Mouse (Mus musculus): ENCODE results near the gene Ncbp1. TPM values are rescaled to one million over a fixed set of nuclear protein-coding genes. Genes with fewer than 3 reads are reported as not detected.
A peak's percentile ranks its signal among the peaks of the same experiment; 100 is the strongest.
"Not testable (repeated sequence)": the region's sequence is repeated elsewhere in the genome, so short reads cannot be mapped to it uniquely, and the experiment has no call there.

Gene Ncbp1
- polyA plus RNA-seq, 1 experiment from 2014 or later = 141 TPM

GRCm38 (mm10) chr4:46192011-46192410, 53.6 kb downstream of the Ncbp1 start:
- H3K27me3 ChIP-seq (ENCODE audit: poor library complexity, severe bottlenecking); H3K9me3 ChIP-seq; H3K27ac ChIP-seq; DNase-seq (ENCODE audit: extremely low spot score, low spot score); H3K4me3 ChIP-seq: not testable (repeated sequence)
- peaks cover 46% of the 10 kb centered on the region for H3K36me3 ChIP-seq (replicated peaks)
- H3K4me1 ChIP-seq = peaks cover 30% of the 10 kb centered on the region

GRCm38 (mm10) chr4:46195781-46196487, 57.5 kb downstream of the Ncbp1 start, which contains the start of gene Xpa:
Gene Xpa (minus strand): TSS chr4:46196311.
- peaks cover 8% of the 10 kb centered on the region for H3K36me3 ChIP-seq (replicated peaks)
- DNase-seq (ENCODE audit: extremely low spot score, low spot score) = peak; percentile 96
- peaks cover 16% of the 10 kb centered on the region; the same call in 1 of the 2 replicates for H3K27me3 ChIP-seq (ENCODE audit: poor library complexity, severe bottlenecking)
- no peaks in the 10 kb centered on the region for H3K9me3 ChIP-seq
- peaks cover 30% of the 10 kb centered on the region for H3K4me1 ChIP-seq
- WGBS = under 1% methylated on average over 62 of the region's 70 CpGs
- H3K27ac ChIP-seq = peak within 1 kb of the TSS; percentile 92
- H3K4me3 ChIP-seq = peak within 1 kb of the TSS; percentile 85

GRCm38 (mm10) chr4:46196513-46196912, 58.1 kb downstream of the Ncbp1 start:
- Histone ChIP-seq H3K4me1 (peaks cover 30% of the 10 kb centered on the region), H3K36me3 (replicated peaks) (peaks cover 2% of the 10 kb centered on the region), H3K4me3 (peak overlapping the region; percentile 85), H3K9me3 (no peaks in the 10 kb centered on the region), H3K27me3 (ENCODE audit: poor library complexity, severe bottlenecking) (peaks cover 21% of the 10 kb centered on the region), H3K27ac (peak overlapping the region; percentile 92)
- 49% methylated on average over 6 of the region's 6 CpGs for WGBS
- DNase-seq (ENCODE audit: extremely low spot score, low spot score) = no peak

GRCm38 (mm10) chr4:46198064-46198463, 59.7 kb downstream of the Ncbp1 start:
- H3K9me3 ChIP-seq = no peaks in the 10 kb centered on the region
- peaks cover 38% of the 10 kb centered on the region for H3K4me1 ChIP-seq
- peaks cover 35% of the 10 kb centered on the region for H3K27me3 ChIP-seq (ENCODE audit: poor library complexity, severe bottlenecking)
- H3K36me3 ChIP-seq (replicated peaks) = no peaks in the 10 kb centered on the region
- no peak overlapping the region for H3K4me3 ChIP-seq
- DNase-seq (ENCODE audit: extremely low spot score, low spot score) = no peak
- 76% methylated on average over 5 of the region's 5 CpGs for WGBS
- H3K27ac ChIP-seq = no peak overlapping the region

GRCm38 (mm10) chr4:46201834-46202561, 63.6 kb downstream of the Ncbp1 start:
- DNase-seq (ENCODE audit: extremely low spot score, low spot score) = peak; percentile 71
- 11% methylated on average over 7 of the region's 7 CpGs for WGBS
- Histone ChIP-seq H3K27ac (peak overlapping the region; percentile 49; the same call in 1 of the 2 replicates), H3K9me3 (peaks cover 2% of the 10 kb centered on the region), H3K36me3 (replicated peaks) (no peaks in the 10 kb centered on the region), H3K27me3 (ENCODE audit: poor library complexity, severe bottlenecking) (peaks cover 50% of the 10 kb centered on the region), H3K4me1 (peaks cover 9% of the 10 kb centered on the region), H3K4me3 (peak overlapping the region; percentile 43)

GRCm38 (mm10) chr4:46202562-46203126, 64.2 kb downstream of the Ncbp1 start:
- H3K36me3 ChIP-seq (replicated peaks) = no peaks in the 10 kb centered on the region
- H3K27me3 ChIP-seq (ENCODE audit: poor library complexity, severe bottlenecking) = peaks cover 50% of the 10 kb centered on the region
- WGBS = 9% methylated on average over 23 of the region's 23 CpGs
- H3K4me3 ChIP-seq = peak overlapping the region; percentile 43
- peaks cover 9% of the 10 kb centered on the region for H3K4me1 ChIP-seq
- DNase-seq (ENCODE audit: extremely low spot score, low spot score) = peak; percentile 32
- H3K27ac ChIP-seq = peak overlapping the region; percentile 49; the same call in 1 of the 2 replicates
- peaks cover 6% of the 10 kb centered on the region for H3K9me3 ChIP-seq

- WGBS = 87% methylated on average over 3 of the region's 3 CpGs
- no peaks in the 10 kb centered on the region for H3K4me1 ChIP-seq
- no peaks in the 10 kb centered on the region for H3K27me3 ChIP-seq (ENCODE audit: poor library complexity, severe bottlenecking)
- no peaks in the 10 kb centered on the region for H3K36me3 ChIP-seq (replicated peaks)
- H3K27ac ChIP-seq = no peak overlapping the region
- DNase-seq (ENCODE audit: extremely low spot score, low spot score) = no peak
- H3K4me3 ChIP-seq = no peak overlapping the region
- no peaks in the 10 kb centered on the region for H3K9me3 ChIP-seq
Measured at GRCm38 (mm10) chr4:46221090-46221489, 82.7 kb downstream of the Ncbp1 start.

Other genes with a start within 250 kb of the Ncbp1 start
- gene Ccdc180, start 248.3 kb upstream of the Ncbp1 start, polyA plus RNA-seq (2016; fragmentation: Nextera tagmentation; extraction: Ambion mirVana) = 0.09 TPM in 1 of 2 replicates, not detected in the other
- 9.1 and 9.3 TPM in 2 replicates for gene Tdrd7, start 173.3 kb upstream of the Ncbp1 start, polyA plus RNA-seq (2016; fragmentation: Nextera tagmentation; extraction: Ambion mirVana)
- gene Tmod1, start 99.7 kb upstream of the Ncbp1 start, polyA plus RNA-seq (2016; fragmentation: Nextera tagmentation; extraction: Ambion mirVana) = 2.5 and 4.0 TPM in 2 replicates
- 66.9 and 67.4 TPM in 2 replicates for gene Tstd2, start 81 bp downstream of the Ncbp1 start, polyA plus RNA-seq (2016; fragmentation: Nextera tagmentation; extraction: Ambion mirVana)
- 19.8 and 21.1 TPM in 2 replicates for gene Xpa, start 57.7 kb downstream of the Ncbp1 start, polyA plus RNA-seq (2016; fragmentation: Nextera tagmentation; extraction: Ambion mirVana)
- gene Foxe1, start 205.0 kb downstream of the Ncbp1 start, polyA plus RNA-seq (2016; fragmentation: Nextera tagmentation; extraction: Ambion mirVana) = 0.05 TPM in 1 of 2 replicates, not detected in the other

Data from forebrain, embryonic 10.5 days (tissue).